Mouse (Mus musculus) MEL (cell line): ENCODE results near the gene Olfr644.

Experiments used
- CTCF ChIP-seq, 3 experiments: IDR thresholded peaks in 2 of 3; conservative IDR thresholded peaks in 1 of 3; 2 replicates each; pipeline ENCODE4 v1.5.1; 2011 to 2012; ENCODE audit warnings: low read length in 3 of 3, low read depth in 2 of 3, mild to moderate bottlenecking in 2 of 3, improper control_type of control experiment in 1 of 3, inconsistent platforms in 1 of 3, mixed read lengths in 1 of 3, moderate library complexity in 1 of 3; ENCODE audit not compliant: control insufficient read depth in 1 of 3, insufficient read depth in 1 of 3, poor library complexity in 1 of 3, severe bottlenecking in 1 of 3
- ELF1 ChIP-seq: IDR thresholded peaks from 2 replicates; pipeline ENCODE4 v1.6.1; 2014; ENCODE audit warnings: low read depth, mild to moderate bottlenecking, inconsistent platforms, low read length, improper control_type of control experiment, moderate library complexity
- POLR2A ChIP-seq, 2 experiments: IDR thresholded peaks; 2 replicates each; pipeline ENCODE4 v1.6.1; 2011 to 2012; ENCODE audit warnings: low read length in 2 of 2, mild to moderate bottlenecking in 2 of 2, control low read depth in 1 of 2, improper control_type of control experiment in 1 of 2, low read depth in 1 of 2, moderate library complexity in 1 of 2; ENCODE audit not compliant: control insufficient read depth in 1 of 2, insufficient read depth in 1 of 2, poor library complexity in 1 of 2
- POLR2AphosphoS2 ChIP-seq: IDR thresholded peaks from 2 replicates; pipeline ENCODE4 v1.6.1; 2011; ENCODE audit warnings: low read length, improper control_type of control experiment
- RCOR1 ChIP-seq: IDR thresholded peaks from 2 replicates; pipeline ENCODE4 v1.6.1; 2012; ENCODE audit warnings: low read depth, mild to moderate bottlenecking, inconsistent platforms, low read length, improper control_type of control experiment
- TBP ChIP-seq: IDR thresholded peaks from 2 replicates; pipeline ENCODE4 v1.8.0; 2011; ENCODE audit warnings: low read depth, low read length, improper control_type of control experiment

DNA sequence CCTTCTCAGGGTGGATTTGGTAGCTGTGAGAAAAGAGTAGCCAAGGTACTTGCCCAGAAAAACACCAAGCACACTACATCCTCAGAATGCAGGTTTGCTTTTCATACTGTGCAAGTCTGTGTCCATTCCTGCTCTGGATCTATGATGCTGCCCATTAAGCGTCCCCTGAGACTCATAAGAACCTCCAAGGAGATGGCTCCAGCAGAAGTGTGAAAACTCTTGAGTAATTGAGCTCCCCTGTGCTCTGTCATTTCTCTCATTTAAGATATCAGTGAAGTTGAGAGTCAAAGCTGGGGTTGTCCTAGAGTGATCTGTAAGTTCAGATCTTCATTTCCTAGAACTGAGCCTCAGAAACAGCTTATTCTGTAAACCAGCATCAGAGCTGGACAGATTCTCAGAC, 19.1 kb downstream of the Olfr644 start, which contains the start of gene Olfr642:
- TF ChIP-seq CTCF (IDR thresholded peaks at IDR 0.05 in 2 of 3, conservative IDR thresholded peaks at IDR 0.05 in 1 of 3; ENCODE audit: control insufficient read depth in 1 of 3, insufficient read depth in 1 of 3, low read depth in 2 of 3, low read length in 3 of 3, poor library complexity in 1 of 3, severe bottlenecking in 1 of 3) (no peak), POLR2A (IDR thresholded peaks at IDR 0.05; ENCODE audit: control insufficient read depth in 1 of 2, insufficient read depth in 1 of 2, low read depth in 1 of 2, low read length in 2 of 2, poor library complexity in 1 of 2) (no peak), RCOR1 (no peak), TBP (no peak), POLR2AphosphoS2 (no peak), ELF1 (no peak)
